Mouse (Mus musculus) megakaryocyte, embryonic 14.5 days (primary cell): ENCODE data around the gene Duox1. TPM values are rescaled to one million over a fixed set of nuclear protein-coding genes. Genes with fewer than 3 reads are reported as not detected.

ENCODE experiments used
- H3K27me3 ChIP-seq: replicated peaks from 2 replicates; pipeline ENCODE3; 2012; ENCODE audit warnings: inconsistent platforms
- H3K36me3 ChIP-seq: replicated peaks from 2 replicates; pipeline ENCODE3; 2012; ENCODE audit warnings: low read length, inconsistent platforms, mixed read lengths
- H3K4me1 ChIP-seq: 2 replicates; pipeline ENCODE4 v1.6.1; 2012; ENCODE audit warnings: inconsistent platforms
- H3K4me3 ChIP-seq: replicated peaks from 2 replicates; pipeline ENCODE3; 2012; ENCODE audit warnings: moderate library complexity, mild to moderate bottlenecking, inconsistent platforms
- H3K9me3 ChIP-seq: 2 replicates; pipeline ENCODE4 v1.6.1; 2012; ENCODE audit warnings: inconsistent platforms
- FLI1 ChIP-seq: IDR thresholded peaks from 2 replicates; pipeline ENCODE4 v1.6.1; 2012; ENCODE audit warnings: low read length, inconsistent platforms, mixed read lengths
- GATA1 ChIP-seq: IDR thresholded peaks from 3 replicates; pipeline ENCODE4 v1.6.1; 2012; ENCODE audit warnings: mixed read lengths, low read length, inconsistent platforms, borderline replicate concordance
- polyA plus RNA-seq: library from polyadenylated mRNA; stranded (reverse); fragments of >175 nt; gene quantifications from 2 replicates; pipeline ENCODE4 v1.2.3, GENCODE M21; 2012; ENCODE audit warnings: low replicate concordance; ENCODE audit not compliant: insufficient read depth

Duox1 gene
- not detected in 2 replicates for polyA plus RNA-seq

DNA sequence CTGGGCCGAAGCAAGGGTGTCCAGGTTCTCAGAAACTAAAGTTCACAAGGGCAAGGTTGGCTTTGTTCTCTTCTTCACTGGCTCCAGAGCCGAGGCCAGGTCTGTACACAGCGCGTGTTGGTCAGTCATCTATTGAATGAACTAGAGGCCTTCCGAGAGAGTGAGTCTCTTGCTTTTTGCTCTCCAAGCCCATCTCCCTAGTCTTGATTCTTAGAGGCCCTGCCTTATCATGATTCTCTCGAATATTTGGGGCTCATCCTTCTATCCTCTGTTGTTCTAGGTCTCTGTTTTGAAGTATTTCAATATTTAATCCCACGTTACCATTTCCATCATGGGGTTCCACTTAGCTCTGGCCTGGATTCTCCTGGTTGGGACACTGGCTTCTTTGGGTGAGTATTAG, at the start of gene Duox1:
Gene Duox1, plus strand, starts transcription at position 301 of the 400 bp plus-strand sequence.
- Histone ChIP-seq H3K36me3 (no peaks in the 10 kb centered on the region), H3K4me1 (peaks cover 19% of the 10 kb centered on the region), H3K4me3 (no peak within 1 kb of the TSS), H3K9me3 (no peaks in the 10 kb centered on the region), H3K27me3 (peaks cover 84% of the 10 kb centered on the region)
- no peak for TF ChIP-seq GATA1
- TF ChIP-seq FLI1 = no peak

DNA sequence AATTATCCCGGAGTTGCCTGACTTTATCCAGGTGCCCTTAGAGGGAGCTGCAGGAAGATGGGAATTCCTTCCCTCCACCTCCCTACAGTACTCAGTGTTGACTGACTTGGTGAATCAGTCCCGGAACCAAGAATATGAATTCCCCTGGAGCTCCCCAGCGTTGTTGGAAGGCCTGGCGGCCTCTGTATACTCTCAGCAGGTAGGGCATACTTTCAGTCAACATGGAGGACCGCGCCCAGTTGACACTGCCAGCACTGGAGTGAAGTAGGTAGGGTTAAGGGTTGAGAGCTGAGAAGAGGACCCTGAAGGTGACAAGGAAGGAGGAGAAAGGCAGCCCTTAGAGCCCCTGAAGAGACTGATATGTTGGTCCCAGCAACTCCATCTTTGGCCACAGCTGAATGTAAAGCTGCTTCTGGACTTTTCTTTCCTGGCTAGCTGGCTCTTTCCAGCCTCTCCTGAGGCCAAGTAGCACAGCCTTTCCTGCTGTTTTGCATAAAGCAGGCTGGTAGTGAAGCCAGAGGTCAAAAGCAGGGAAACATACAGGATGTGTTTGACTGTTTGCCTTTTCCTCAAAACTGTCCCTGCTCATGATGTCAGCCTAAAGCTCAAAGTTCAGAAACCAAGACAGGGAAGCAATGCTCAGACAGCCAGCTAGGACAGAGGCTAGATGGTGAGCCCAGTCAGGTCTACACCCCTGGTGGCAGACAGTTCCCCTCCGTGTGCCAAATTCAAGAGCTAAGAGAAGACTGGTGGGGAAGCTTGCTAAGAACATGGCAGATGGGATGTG, 48.9 kb upstream of the Duox1 start:
- no peak overlapping the region for H3K4me3 ChIP-seq
- TF ChIP-seq FLI1 = no peak
- TF ChIP-seq GATA1 = no peak

DNA sequence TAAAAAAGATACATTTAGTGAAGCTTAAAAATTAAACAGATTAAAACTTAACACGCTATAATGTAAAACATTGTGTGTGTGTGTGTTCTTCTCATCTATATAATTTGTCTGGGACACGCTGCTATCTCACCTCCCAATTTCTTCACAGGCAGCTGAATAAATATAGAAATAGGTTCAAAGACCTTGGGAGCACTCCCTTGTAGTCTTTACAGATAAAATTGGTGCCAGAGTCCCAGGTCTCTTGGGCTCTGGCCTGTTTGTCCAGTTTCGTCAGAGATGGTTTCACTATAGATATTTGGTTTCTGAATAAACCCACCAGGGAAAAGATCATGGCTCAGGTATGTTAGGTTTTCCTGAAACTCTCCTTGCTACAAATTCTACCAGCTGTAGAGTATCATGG, 36.7 kb upstream of the Duox1 start:
- Histone ChIP-seq H3K9me3 (peaks cover 24% of the 10 kb centered on the region), H3K4me3 (no peak overlapping the region), H3K27me3 (peaks cover 51% of the 10 kb centered on the region), H3K4me1 (no peaks in the 10 kb centered on the region), H3K36me3 (no peaks in the 10 kb centered on the region)
- TF ChIP-seq GATA1 = no peak
- no peak for TF ChIP-seq FLI1

More for the DNA sequence above, 48.9 kb upstream of the Duox1 start:
- H3K4me1 ChIP-seq = peaks cover 8% of the 10 kb centered on the region; the same call in 1 of the 2 replicates
- no peaks in the 10 kb centered on the region for H3K9me3 ChIP-seq
- H3K36me3 ChIP-seq = peaks cover 45% of the 10 kb centered on the region
- H3K27me3 ChIP-seq = peaks cover 4% of the 10 kb centered on the region

DNA sequence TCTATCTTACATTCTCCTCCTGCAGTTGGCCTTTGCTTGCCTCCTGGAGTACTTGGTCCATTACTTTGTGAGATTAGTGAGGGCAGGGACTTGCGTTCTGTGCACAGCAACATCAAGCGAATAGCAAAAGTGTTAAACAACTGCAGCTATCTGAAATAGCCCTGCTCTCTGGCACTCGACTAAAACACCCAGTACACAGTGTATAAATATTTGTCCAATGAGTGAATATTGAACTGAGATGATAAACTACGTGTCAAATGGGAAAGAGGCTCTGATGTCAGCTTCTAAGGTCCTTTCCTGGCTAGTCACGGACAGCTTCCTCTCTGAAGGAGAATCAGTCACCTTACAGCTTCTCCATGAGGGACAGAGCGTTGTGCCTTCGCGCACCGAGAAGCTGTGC, 31.4 kb upstream of the Duox1 start:
- Histone ChIP-seq H3K36me3 (no peaks in the 10 kb centered on the region), H3K4me3 (no peak overlapping the region), H3K4me1 (no peaks in the 10 kb centered on the region), H3K9me3 (peaks cover 24% of the 10 kb centered on the region), H3K27me3 (peaks cover 69% of the 10 kb centered on the region)
- TF ChIP-seq FLI1 (no peak), GATA1 (no peak)

DNA sequence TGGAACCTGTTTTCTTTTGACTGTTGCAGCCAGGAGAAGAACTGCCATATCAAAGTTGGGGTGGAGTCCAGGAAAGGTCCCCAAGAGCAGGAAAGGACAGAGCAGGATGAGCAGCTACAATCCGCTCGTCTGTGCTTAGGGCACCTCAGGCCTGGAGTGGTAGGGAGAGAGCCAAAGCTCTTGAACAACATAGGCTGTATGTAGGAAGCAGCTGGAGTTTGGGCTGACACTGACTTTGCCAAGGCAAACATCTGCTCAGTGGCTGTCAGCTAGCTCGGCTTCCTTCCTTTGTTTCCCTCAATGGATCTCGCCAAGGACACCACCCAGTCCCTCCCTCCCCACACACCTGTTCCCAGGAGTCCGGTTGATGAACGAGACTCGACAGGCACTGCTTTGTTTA, 29.3 kb upstream of the Duox1 start:
- H3K4me3 ChIP-seq = no peak overlapping the region
- no peak for TF ChIP-seq GATA1
- TF ChIP-seq FLI1 = no peak

DNA sequence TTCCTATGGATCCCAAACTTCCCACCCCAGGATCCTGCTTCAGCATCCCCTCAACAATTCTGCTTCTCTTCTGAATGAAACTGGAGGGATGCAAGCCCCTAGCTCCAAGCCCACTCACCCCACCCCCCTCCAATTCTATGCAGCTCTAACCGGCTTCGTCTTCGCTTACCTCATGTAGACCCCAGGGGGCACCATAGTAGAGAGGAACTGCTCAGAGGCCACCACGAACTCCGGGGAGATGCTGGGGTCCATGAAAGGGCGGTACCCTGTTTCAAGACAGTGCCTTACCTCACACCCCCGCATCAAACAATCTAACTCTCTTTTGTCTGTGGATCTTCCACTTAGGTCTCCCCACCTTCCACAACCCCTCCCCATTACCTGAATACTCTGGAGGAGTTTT, 20.6 kb upstream of the Duox1 start:
- H3K27me3 ChIP-seq = peaks cover 95% of the 10 kb centered on the region
- no peak overlapping the region for H3K4me3 ChIP-seq
- H3K4me1 ChIP-seq = peaks cover 37% of the 10 kb centered on the region
- no peaks in the 10 kb centered on the region for H3K36me3 ChIP-seq
- TF ChIP-seq FLI1 (no peak), GATA1 (no peak)
- 0 out of 2 replicates have a peak, but pooled peaks cover 3% of the 10 kb centered on the region for H3K9me3 ChIP-seq

More for the DNA sequence above, 29.3 kb upstream of the Duox1 start:
- Histone ChIP-seq H3K36me3 (no peaks in the 10 kb centered on the region), H3K4me1 (peaks cover 5% of the 10 kb centered on the region), H3K27me3 (peaks cover 76% of the 10 kb centered on the region), H3K9me3 (peaks cover 26% of the 10 kb centered on the region)

DNA sequence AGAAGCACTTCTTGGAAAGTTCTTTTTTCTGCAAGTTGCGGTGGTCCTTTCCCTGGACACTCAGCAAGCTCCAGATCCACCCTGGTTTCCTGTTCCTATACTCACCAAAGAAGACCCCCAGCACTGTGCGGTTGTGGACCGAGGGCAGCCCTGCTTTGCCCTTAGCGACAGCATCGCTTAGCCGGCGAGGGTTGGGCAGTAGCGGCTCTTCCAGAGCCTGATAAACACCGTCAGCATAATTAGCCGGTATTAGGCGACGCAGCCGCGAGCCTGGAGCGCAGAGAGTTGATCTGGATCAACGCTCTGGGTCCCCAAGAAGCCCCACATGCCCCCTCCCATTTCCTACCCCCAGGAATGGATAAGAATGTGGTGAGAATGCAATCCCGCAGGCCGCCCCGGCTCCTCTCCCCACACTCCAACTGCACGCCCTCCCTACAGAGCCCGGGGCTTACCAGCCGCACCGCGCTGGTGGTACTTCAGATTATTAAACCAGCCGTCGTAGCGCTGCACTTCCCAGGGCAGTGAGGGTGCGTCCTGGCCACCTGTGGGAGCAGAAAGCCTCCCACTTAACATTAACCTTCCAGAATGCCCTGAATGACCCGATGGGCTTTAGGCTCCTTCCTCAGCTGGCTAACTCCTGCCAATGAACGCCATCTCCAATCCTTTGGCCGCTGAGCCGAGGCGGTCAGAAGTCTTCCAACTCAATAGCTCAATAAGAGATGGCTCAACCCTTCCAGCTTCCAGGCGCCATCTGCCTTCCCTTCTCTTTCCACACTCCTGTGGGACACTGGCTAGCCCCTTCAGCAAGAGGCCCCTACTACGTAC, 18.0 kb upstream of the Duox1 start:
- Histone ChIP-seq H3K27me3 (peaks cover 96% of the 10 kb centered on the region), H3K4me1 (peaks cover 54% of the 10 kb centered on the region), H3K4me3 (peak overlapping the region; percentile 16)

DNA sequence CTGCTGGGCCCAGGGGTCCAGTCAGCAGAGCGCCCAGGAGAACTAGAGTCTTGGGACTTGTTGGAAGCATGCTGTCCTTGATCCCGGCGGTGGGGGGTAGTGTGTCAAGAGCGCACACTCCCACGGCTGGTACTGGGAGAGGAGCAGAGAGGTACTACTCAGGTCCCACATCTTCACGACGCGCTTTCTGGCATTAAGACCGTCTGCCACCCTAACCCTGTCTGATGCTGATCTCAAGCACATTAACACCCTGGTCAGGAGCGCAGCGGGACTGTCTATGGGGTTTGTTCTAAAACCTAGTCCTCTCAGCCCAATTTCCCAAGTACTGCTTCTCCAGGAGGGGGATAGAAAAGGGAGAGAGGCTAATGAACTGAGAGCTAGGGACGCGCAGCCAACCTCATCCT, 17.4 kb upstream of the Duox1 start, which contains the start of gene Duox2:
Gene Duox2, minus strand, starts transcription at position 354 of the 404 bp plus-strand sequence.
- Histone ChIP-seq H3K4me1 (peaks cover 60% of the 10 kb centered on the region), H3K9me3 (no peaks in the 10 kb centered on the region), H3K27me3 (peaks cover 95% of the 10 kb centered on the region), H3K36me3 (no peaks in the 10 kb centered on the region), H3K4me3 (peak within 1 kb of the TSS; percentile 80)
- no peak for TF ChIP-seq GATA1
- TF ChIP-seq FLI1 = no peak

More for the DNA sequence above, 18.0 kb upstream of the Duox1 start:
- no peak for TF ChIP-seq FLI1
- no peak for TF ChIP-seq GATA1
- Histone ChIP-seq H3K36me3 (no peaks in the 10 kb centered on the region), H3K9me3 (no peaks in the 10 kb centered on the region)

DNA sequence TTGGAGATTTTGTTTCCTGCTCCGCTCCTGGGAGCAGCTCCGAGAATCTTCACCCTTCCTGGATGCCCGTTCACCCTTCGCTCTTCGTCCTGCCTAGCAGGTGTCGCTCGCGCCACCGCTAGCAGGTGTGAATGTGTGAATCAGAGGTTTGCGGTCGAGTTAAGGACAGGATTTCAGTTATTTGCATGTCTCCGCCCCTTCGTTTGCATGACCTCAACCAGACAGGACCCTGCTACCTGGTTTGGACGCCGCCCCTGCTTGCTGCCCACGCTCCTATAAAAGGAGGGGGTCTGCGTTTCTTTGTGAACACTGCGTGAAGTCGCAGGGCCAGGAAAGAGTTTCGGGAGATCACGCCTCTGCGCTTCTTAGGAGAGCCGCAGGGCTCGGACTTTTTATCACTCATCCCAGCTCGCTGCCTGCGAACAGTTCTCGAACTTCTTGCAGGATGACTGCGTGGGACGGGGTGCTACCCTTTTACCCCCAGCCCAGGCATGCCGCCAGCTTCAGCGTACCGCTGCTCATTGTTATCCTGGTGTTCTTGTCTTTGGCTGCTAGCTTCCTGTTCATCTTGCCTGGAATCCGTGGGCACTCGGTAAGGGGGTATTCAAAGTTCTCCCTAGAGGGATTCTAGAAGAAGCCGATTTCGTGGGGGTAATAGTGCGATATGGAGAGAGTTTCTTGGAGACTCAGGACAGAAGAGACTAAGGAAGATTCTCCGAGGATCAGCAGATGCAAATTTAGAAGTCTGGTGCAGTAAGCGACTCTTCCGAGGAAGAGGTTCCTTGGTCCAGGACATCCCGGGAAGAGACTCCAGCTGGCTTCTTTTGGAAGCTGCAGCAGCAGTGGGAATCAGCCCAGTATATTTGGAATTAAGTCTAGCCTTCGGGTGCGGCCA, 16.6 kb upstream of the Duox1 start, which contains the start of gene Duoxa2:
Gene Duoxa2, plus strand, starts transcription at position 305 of the 895 bp plus-strand sequence.
- H3K9me3 ChIP-seq = no peaks in the 10 kb centered on the region
- TF ChIP-seq GATA1 = no peak
- TF ChIP-seq FLI1 = no peak
- no peaks in the 10 kb centered on the region for H3K36me3 ChIP-seq
- peaks cover 61% of the 10 kb centered on the region for H3K4me1 ChIP-seq
- H3K4me3 ChIP-seq = peak within 1 kb of the TSS; percentile 80
- H3K27me3 ChIP-seq = peaks cover 94% of the 10 kb centered on the region
